Mouse (Mus musculus) stomach, postnatal 0 days (tissue): ENCODE data around the gene Gm49320.

Experiments
- CTCF ChIP-seq: IDR thresholded peaks from 2 replicates; pipeline ENCODE4 v1.5.1; 2016; ENCODE audit warnings: antibody characterized with exemption, low read depth, mild to moderate bottlenecking, moderate library complexity
- EP300 ChIP-seq: optimal IDR thresholded peaks from 2 replicates; pipeline ENCODE3; 2016; ENCODE audit warnings: antibody characterized with exemption

GRCm38 (mm10) chr8:4222059-4222458 lies 16.6 kb upstream of the Gm49320 start:
- TF ChIP-seq CTCF (no peak), EP300 (no peak)
